Mouse (Mus musculus) CD8-positive naive resting alpha-beta T cell, adult 57 days (primary cell): Measurements from ENCODE around the gene Zfp455. TPM values are rescaled to one million over a fixed set of nuclear protein-coding genes. Genes with fewer than 3 reads are reported as not detected.

Source experiments
- total RNA-seq: library from RNA; stranded (reverse); gene quantifications from one replicate; pipeline ENCODE4 v1.2.4, GENCODE M21; 2023

The Zfp455 gene
- total RNA-seq, result 1.3 TPM

DNA sequence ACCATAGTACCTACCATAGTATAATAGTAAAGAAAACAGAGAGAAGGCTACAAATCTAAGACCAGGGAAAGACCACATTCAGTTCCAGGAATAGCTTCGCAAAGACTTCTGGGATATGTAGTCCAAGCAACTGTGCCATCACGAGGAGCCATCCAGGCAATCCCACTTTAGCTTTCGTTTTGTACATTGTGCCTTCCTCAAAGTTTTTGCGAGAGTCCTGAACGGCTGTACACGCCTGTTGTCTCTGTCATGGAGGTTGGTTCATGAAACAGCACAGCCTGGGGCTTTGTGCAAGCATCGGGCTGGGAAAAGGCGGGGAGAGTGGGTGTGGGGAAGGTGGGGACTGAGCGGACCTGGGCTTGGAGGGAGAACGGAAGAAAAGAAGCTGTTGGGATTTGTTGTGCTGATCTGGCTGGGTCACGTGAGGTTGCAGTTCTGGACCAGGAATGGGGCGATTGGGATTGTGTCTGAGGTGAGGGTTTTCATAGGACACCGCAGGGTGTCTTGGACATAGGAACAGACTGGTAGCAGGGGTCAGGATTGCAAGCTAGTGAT, at the start of gene Zfp455:
Gene Zfp455 (plus strand): TSS at position 167 of the 555 bp plus-strand sequence.

DNA sequence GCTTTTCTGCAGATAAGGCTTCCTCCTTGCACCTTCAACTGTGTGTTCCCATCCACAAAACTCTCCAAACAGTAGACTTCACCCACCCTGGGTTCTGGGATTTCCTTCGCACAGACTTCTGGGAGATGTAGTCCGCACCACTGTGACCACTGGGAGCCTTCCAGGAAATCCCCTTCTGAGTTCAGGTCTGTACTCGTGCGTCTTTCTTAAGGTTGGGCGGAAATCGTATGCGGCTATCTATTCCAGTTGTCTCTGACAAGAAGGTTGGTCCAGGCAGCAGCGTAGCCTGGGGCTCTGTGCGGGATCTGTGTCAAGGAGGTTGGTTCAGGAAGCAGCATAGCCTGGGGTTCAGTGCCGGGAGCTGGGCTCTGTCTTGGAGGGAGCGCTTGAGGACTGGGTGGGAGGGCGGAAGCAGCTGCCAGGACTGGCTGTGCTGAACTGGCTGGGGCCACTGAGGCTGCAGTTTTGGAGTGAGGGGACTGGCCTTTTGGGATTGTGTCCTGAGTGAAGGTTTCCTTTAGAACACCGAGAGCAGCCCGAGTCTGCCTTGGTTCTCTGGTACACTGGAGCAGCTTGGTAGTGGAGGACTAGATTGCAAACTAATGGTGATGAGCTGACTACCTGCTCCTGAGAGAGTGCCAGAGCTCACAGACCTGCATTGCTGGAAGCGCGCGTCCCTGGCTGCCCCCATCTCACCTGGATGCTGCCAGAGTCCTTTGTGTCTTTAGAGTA, 21.1 kb upstream of the Zfp455 start, which contains the start of gene Rsl1:
Gene Rsl1 (plus strand): TSS at position 192 of the 732 bp plus-strand sequence.

Other genes with a start within 250 kb of the Zfp455 start
- gene Zfp712, start 133.3 kb upstream of the Zfp455 start, total RNA-seq, result 4.1 TPM
- not detected for gene Zfp708, start 96.5 kb upstream of the Zfp455 start, total RNA-seq
- gene Gm28557, start 85.9 kb upstream of the Zfp455 start, total RNA-seq, result 4.1 TPM
- gene Rslcan18, start 78.2 kb upstream of the Zfp455 start, total RNA-seq, result not detected
- 3.9 TPM for gene Zfp759, start 72.8 kb upstream of the Zfp455 start, total RNA-seq
- 8.6 TPM for gene Rsl1, start 21.3 kb upstream of the Zfp455 start, total RNA-seq
- gene Zfp458, start 84.0 kb downstream of the Zfp455 start, total RNA-seq, result 2.2 TPM
- 1.4 TPM for gene Zfp457, start 112.0 kb downstream of the Zfp455 start, total RNA-seq
- 12.2 TPM for gene Zfp595, start 138.1 kb downstream of the Zfp455 start, total RNA-seq
- gene Gm28044, start 166.0 kb downstream of the Zfp455 start, total RNA-seq, result not detected
- gene Zfp953, start 166.1 kb downstream of the Zfp455 start, total RNA-seq, result 9.0 TPM
- 3.4 TPM for gene Gm28041, start 181.2 kb downstream of the Zfp455 start, total RNA-seq
- gene Zfp456, start 181.3 kb downstream of the Zfp455 start, total RNA-seq, result 7.4 TPM
- 19.0 TPM for gene Zfp429, start 205.3 kb downstream of the Zfp455 start, total RNA-seq
- 3.3 TPM for gene Zfp459, start 226.9 kb downstream of the Zfp455 start, total RNA-seq